Comparison of ENCODE assay signal across 13 mouse cellular contexts in genomic region chr6:18543878-18544277, GRCm38 (mm10). TPM values are rescaled to one million over a fixed set of nuclear protein-coding genes. Genes with fewer than 3 reads are reported as not detected.
"Had no signal": no experiment of that assay in that cellular context is flagged by ENCODE, and none has a peak within 500 bp of the region (broad histone marks: within the 10 kb centered on the region; RNA-seq: fewer than 3 reads in every experiment).

No protein-coding gene starts in this region.

- H3K4me1 ChIP-seq: liver, embryonic 12.5 days; midbrain, embryonic 10.5 days had no signal

- H3K27me3 ChIP-seq: liver, embryonic 12.5 days; neural tube, embryonic 13.5 days had no signal

- H3K4me2 ChIP-seq: liver, embryonic 12.5 days; lung, embryonic 14.5 days; neural tube, embryonic 13.5 days had no signal

- ATAC-seq: liver, embryonic 12.5 days had no signal

- H3K27ac ChIP-seq: left cerebral cortex, adult 2 months; limb, embryonic 10.5 days; liver, embryonic 12.5 days; midbrain, embryonic 10.5 days; neural tube, embryonic 13.5 days had no signal

- H3K4me3 ChIP-seq: left cerebral cortex, adult 2 months; limb, embryonic 10.5 days; liver, embryonic 12.5 days; midbrain, embryonic 10.5 days; neural tube, embryonic 13.5 days had no signal

- H3K9me3 ChIP-seq: limb, embryonic 10.5 days; liver, embryonic 12.5 days; midbrain, embryonic 10.5 days; neural tube, embryonic 13.5 days had no signal

- H3K36me3 ChIP-seq: limb, embryonic 10.5 days; liver, embryonic 12.5 days; midbrain, embryonic 10.5 days; neural tube, embryonic 13.5 days had no signal

- H3K9ac ChIP-seq: liver, embryonic 12.5 days; lung, embryonic 14.5 days; neural tube, embryonic 13.5 days had no signal

- DNase-seq: lung, embryonic 14.5 days; lung, postnatal 10 days; lung, postnatal 4 days; midbrain, embryonic 14.5 days; retina, postnatal 1 day; right cerebral cortex, postnatal 14 days; thymus, postnatal 36 days had no signal

RNA-seq across cellular contexts. Expression of gene Cttnbp2, which starts 29.2 kb away (rescaled TPM):
- total RNA-seq: megakaryocyte, adult 5-6 weeks had no signal
